Mouse (Mus musculus) ovary, postnatal 10 days (tissue): Measurements from ENCODE around the gene Fut1.

Source experiments
- DNase-seq: peaks from one replicate; pipeline ENCODE4 v3.0.0; 2022; ENCODE audit warnings: low spot score

Gene Fut1

DNA sequence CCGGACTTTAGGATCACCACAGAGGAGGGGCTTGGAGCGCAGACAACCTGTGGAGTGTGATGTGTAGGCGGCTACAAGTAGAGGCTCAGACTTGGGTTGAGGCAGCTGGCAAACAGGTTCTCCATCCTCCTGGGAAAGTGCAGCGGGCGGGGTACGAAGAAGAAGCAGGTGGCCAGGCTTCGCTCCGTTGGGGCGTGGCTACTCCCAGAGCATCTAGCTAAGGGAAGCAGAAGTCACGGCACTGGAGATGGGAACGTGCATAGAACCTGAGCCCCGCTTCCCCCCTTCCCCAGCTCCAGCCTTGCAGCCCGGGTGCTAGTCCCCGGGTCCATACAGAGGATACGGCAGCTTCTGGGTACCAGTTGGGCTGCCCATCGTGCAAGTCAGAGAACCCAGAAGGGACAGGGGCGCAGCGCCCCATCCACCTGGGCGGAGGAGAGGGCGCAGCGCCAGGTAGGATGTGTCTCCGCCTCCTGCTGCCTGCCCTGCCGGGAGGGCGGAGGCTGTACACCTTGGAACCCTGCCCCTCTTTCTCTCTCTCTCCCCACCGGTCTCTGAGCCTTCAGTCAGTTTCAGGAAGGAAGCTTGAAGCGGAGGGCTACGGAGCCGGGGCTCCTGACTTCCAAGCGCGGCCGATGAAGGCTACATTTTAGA lies at the start of gene Fut1:
Gene Fut1 (plus strand): TSS at position 248 of the 654 bp plus-strand sequence.
- DNase-seq = no peak

DNA sequence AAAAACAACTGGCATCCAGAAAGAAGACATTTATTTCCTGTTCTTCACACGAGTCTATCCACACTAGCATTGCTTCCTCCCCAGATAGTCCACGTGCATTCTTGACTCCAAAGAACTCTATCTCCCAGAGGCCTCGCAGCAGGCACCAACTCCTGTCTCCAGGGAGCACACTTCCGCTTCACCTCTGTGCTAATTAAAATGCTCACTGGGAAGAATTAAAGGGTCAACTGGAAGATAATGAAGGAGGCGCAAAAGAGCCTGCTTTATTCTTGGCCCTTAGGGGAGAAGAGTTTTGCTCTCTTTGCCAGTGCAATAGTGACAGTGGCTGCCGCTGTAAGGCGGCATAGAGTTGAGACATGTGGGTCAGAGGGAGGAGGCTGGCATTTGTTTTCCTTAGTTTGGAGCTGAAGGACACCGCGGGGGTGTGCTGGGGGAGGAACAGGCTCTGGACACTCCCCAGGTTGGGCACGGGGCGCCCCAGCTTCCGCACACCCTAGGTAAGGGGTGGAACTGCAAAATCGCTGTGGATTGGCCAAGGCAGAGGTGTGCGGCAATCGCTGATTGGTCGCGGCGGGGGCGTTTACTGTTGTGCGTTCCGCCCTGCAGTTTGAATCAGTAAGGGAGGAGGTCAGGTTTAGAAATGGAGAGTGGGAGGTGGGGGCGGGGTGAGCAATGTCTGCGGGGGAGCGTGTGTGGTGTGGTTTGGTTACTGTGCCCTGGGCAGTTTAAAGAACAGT lies 49.1 kb upstream of the Fut1 start:
- DNase-seq = peak; percentile 70

DNA sequence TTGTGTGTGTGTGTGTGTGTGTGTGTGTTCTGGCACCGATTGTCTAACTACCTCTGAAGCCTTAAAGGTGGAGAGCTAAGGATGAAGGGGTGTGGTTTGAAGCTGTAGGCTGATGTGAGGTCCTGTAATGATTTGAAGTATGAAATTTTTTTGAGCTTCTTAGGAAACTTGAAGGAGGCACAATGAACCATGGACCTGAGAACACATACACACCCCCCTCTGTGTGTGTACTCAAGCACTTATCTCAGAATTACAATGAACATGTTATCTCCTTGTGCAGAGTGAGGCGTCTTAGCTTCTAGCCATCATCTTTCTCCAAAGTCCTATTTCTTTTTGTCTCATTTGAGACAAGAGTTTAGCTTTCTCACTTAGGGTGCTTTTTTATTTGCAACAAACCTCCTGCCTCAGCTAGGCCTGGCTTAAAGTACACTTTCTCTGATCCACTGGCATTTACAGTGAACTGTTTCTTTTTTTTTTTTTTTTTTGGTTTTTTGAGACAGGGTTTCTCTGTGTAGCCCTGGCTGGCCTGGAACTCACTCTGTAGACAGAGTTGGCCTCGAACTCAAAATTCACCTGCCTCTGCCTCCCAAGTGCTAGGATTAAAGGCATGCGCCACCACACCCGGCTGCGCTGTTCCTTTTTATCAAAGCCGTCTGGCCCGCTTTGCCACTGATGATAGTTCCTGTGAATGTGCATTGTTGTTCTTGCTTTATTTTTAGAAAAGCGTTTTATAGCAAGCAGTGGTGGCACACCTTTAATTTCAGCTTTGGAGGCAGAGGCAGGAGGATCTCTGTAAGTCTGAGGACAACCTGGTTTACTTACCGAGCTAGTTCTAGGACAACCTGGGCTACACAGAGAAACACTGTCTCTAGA lies 48.3 kb upstream of the Fut1 start:
- DNase-seq = no peak

GRCm38 (mm10) chr7:45570103-45570741 lies 46.9 kb upstream of the Fut1 start, which contains the start of gene Bcat2:
Bcat2 (plus strand) TSS chr7:45570153.
- DNase-seq = peak; percentile 43

- no peak for DNase-seq
These were observed 45.1 kb upstream of the Fut1 start for GRCm38 (mm10) chr7:45571966-45572365.

DNA sequence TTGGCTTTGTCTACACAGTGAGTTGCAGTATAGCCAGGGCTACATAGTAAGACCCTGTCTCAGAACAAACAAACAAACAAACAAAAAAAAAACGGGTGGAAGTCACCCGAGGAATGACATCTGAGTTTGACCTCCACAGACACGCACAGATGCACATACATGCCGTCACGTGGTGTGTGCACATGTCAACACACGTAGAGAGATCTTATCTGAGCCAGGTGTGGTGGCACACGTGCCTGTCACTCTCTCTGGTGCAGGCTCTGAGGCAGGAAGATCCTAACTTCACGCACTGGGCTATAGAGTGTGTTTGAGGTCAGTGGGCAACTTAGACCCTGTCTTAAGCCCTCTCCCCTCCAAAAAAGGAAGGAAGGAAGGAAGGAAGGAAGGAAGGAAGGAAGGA lies 43.1 kb upstream of the Fut1 start:
- DNase-seq = no peak

DNA sequence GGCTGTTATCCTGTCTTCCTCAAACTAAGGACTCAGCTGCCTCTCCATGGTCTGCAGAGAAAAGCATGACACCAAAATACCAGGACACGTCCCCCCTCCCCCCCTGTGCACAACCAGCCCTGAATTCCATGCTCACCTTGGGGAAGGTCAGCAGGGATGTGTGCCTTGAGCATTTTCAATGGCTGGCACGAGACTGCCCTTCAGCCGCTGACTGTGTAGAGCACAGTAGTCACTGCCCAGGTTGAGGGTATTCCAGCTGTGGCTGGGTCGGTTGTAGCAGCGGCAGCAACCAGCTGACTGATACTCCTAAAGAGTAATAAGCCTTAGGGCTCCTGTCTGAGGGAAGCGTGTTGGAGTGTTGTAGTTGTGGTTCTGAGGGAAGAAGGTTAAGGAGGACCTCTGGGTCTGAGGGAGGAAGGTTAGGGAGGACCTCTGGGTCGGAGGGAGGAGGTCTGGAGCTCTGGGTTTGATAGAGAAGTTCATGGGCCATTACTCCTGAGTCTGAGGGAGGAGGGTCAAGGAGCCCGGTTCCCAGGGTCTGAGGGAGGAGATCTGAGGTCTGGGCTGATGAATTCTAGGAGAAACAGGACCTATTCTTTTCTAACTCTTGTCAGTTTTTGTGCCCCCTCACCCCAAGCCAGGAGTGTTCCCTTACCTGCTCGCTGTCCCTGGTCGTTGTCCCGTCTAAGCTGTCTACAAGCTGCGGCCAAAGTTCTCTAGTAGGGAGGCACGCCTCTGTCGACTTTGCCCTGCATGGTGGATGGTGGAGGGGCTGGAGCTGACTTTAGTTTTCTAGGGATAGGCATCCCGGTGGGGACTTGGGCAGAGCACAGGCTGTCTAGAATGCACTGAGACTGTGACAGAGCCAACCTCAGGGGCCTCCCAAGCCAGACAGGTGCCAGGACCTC lies 42.4 kb upstream of the Fut1 start:
- DNase-seq = no peak

DNA sequence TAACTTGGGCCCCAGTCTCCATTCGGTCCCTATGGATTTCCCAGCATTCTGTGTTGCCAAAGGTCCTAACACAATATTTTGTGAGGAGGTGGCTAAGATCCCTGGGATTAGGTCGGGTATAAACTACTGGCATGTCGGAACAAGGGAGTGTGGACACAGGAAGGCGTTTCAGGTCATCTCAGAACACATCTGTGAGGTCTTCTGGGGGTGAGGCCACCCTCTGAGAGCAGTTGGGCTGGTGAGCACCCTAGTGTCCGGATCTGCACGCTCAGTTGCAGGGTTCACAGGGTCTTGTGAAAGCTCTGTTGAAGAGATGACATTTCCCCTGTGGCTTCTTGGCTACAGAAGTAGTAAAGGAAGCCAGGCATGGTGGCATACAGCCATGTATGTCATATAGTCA lies 31.2 kb upstream of the Fut1 start:
- no peak for DNase-seq

DNA sequence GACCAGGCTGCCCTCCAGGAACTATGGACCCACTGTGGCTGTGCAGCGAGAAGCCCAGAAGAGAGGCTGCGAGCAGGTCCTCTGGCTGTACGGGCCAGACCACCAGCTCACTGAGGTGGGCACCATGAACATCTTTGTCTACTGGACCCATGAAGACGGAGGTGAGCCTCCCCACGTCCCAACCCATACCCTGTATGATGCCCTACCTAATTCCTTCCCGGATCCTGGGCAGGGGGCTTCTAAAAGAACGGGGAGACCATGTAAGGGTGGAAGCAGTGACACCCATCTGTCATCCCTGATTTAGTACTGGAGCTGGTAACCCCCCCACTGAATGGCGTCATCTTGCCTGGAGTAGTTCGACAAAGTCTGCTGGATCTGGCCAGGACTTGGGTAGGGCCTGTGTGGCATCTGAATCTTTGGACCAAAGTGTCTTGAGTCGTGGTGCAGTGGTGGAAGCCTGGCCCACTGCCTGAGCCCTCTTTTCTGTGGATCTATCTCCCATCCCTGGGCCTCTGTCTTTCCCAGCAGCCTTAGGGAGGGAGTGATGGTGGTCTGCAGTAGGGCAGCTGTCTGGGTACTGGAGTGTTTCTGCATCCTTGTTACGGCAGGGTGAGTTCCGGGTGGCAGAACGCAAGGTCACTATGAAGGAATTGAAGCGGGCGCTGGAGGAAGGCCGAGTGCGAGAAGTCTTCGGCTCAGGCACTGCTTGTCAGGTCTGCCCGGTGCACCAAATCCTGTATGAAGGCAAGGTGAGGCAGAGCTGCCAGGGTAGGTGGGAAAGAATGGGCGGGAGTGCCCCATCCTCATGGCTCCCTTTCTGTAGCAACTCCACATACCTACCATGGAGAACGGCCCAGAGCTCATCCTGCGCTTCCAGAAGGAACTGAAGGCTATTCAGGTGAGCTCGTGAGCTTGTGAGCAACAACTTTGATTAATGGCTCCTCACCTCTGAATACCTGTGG lies 29.2 kb upstream of the Fut1 start:
- DNase-seq = no peak

DNA sequence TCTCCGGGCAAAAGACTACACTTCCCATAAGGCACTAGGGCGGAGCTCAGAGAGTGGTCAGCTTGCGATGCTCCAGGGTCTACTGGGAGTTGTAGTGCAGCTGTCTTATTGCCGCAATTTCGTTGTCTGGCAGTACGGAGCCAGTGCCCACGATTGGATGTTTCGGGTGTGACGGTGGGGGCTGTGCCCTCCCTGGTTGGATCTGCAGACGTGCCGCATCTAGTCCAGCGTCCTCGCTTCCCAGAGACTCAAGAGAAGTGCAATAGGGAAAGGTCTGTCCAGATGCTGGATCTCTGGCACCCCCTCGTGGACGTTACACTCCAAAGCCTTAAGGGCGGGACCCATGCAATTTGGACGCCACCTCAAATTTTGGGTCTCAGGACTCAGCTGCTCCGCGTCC lies 27.9 kb upstream of the Fut1 start:
- DNase-seq = peak; percentile 63

DNA sequence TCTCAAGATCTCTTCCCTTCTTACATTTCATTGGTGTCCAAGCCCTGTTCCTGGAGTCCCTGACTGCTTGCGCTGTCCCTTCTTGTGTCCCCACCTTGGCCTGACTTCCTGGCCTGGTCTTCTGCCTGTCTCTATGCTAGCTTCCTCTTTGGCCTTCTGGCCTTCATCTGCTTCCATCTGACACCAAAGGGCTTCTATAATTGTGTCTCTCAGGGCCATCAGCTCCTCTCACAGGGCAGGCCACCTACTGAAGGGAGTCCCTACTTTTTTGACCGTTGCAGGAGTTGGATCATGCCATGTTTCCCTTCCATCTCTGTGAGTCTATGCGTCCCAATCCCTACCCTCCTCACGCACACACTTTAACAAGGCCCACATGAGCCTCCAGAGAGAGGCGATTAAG lies 27.2 kb upstream of the Fut1 start:
- DNase-seq = no peak

DNA sequence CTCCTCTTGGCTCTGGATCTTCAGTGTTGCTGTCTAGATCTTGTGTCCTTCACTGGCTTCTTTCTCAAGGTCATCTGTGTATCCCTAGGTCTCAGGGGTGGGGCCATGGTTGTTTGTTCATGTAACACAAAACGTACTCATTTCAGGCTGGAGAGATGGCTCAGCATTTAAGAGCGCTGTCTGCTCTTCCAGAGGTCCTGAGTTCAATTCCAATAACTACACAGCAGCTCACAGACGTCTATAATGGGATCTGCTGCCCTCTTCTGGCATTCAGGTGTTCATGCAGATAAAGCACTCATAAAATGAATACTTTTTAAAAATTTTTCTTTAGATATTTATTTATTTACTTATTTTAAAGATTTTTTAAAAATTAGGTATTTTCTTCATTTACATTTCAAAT lies 26.2 kb upstream of the Fut1 start:
- DNase-seq = no peak

DNA sequence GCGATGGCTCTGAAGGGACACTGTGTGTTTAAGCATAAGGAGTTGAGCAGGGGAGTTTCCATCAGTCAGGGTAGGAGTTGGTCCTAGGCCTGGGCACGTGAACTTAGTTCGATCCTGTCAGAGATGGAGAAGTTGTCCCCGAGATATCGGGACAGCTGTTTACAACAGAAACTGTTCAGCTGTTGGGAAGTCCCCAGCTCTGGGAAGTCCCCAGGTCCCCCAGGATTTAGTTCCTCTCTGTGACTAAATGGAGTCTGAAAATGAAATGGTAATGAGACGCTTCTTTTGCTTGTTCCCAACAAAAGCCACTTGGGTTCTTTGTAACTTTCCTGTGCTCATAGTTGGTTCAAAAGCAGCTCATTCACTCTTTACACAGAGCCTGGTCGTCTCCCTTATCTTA lies 25.2 kb upstream of the Fut1 start:
- no peak for DNase-seq

GRCm38 (mm10) chr7:45593118-45593815 lies 23.8 kb upstream of the Fut1 start:
- no peak for DNase-seq

- no peak for DNase-seq
These were observed 21.9 kb upstream of the Fut1 start for GRCm38 (mm10) chr7:45595176-45595575.

DNA sequence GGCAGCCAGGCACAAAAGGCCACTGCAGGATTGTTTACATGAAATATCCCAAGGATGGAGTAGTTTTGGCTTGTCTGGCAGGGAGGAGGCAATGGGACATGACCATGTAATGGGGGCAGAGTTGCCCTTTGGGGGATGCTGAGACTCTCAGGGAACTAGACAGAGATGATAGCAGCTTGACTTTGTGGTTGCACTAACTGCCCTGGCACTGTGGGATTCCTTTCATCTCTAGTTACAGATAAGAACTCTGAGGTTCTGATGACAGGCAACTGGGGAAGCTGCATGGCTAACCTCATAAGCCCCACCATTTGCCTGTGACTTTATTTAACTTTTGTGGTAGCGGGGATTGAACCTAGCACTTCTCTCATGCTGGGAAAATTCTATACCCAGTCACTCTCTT lies 21.0 kb upstream of the Fut1 start:
- DNase-seq = no peak

GRCm38 (mm10) chr7:45597013-45597412 lies 20.1 kb upstream of the Fut1 start:
- no peak for DNase-seq

DNA sequence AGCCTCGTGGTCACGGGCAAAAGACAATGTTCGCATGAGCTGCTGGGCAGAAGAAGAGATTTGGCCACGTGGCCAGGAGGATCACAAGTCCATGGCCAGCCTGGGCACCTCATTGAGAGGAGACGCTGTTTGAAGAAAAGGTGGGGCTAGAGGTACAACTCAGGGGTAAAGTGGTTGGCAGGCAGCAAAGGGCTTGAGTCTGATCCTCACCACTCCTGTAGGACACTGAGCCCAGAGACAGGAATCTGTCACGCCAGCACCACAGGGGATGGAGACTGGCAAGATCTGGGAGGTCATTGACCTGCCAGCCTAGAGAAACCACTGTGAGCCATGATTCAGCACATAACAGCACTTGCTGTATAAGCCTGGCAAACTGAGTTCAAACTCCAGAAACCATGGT lies 19.6 kb upstream of the Fut1 start:
- no peak for DNase-seq
